Mouse (Mus musculus) forebrain, embryonic 14.5 days (tissue): Measurements from ENCODE around the gene Gemin5. TPM values are rescaled to one million over a fixed set of nuclear protein-coding genes. Genes with fewer than 3 reads are reported as not detected.

Experiments
- ATAC-seq: fragments of 200-750 bp; cut with Nextera tagmentation; 2 replicates; pipeline ENCODE4 v1.8.0; 2017; ENCODE audit warnings: mild to moderate bottlenecking, moderate library complexity
- DNase-seq: peaks from one replicate; pipeline ENCODE4 v3.0.0-alpha.2; 2015; ENCODE audit warnings: low spot score
- H3K27ac ChIP-seq: fragments of 300-500 bp; sonication (generic); 2 replicates; pipeline ENCODE4 v1.5.1; 2014; ENCODE audit warnings: low read depth, mild to moderate bottlenecking, control low read depth, low read length, moderate library complexity
- H3K27me3 ChIP-seq: fragments of 300-500 bp; sonication (generic); replicated peaks from 2 replicates; pipeline ENCODE4 v1.6.1; 2014; ENCODE audit warnings: low read length, control low read depth, mixed read lengths; ENCODE audit not compliant: control insufficient read depth, insufficient read depth
- H3K36me3 ChIP-seq: fragments of 300-500 bp; sonication (generic); 2 replicates; pipeline ENCODE4 v1.6.1; 2014; ENCODE audit warnings: low read length, control low read depth; ENCODE audit not compliant: control insufficient read depth, insufficient read depth
- H3K4me1 ChIP-seq: fragments of 300-500 bp; sonication (generic); 2 replicates; pipeline ENCODE4 v1.6.1; 2014; ENCODE audit warnings: antibody characterized with exemption, low read length, control low read depth; ENCODE audit not compliant: control insufficient read depth, insufficient read depth
- H3K4me2 ChIP-seq: fragments of 300-500 bp; sonication (generic); 2 replicates; pipeline ENCODE4 v1.6.1; 2014; ENCODE audit warnings: mild to moderate bottlenecking, control low read depth, low read length
- H3K4me3 ChIP-seq: fragments of 300-500 bp; sonication (generic); 2 replicates; pipeline ENCODE4 v1.5.1; 2014; ENCODE audit warnings: low read depth, low read length, control low read depth
- H3K9ac ChIP-seq: fragments of 300-500 bp; sonication (generic); 2 replicates; pipeline ENCODE4 v1.6.1; 2014; ENCODE audit warnings: mild to moderate bottlenecking, low read length, control low read depth, moderate library complexity
- H3K9me3 ChIP-seq: fragments of 300-500 bp; sonication (generic); replicated peaks from 2 replicates; pipeline ENCODE4 v1.6.1; 2016; ENCODE audit warnings: low read length, control low read depth, mixed read lengths; ENCODE audit not compliant: control insufficient read depth
- WGBS: fragments of 180-500 bp; shearing (Covaris S2); extraction: QIAGEN DNeasy Blood & Tissue Kit; methylation state at CpG from one replicate; pipeline ENCODE4 v1.1.7; 2014; 5-methylcytosine and 5-hydroxymethylcytosine counted together
- polyA plus RNA-seq: library from polyadenylated mRNA; unstranded; fragments of >200 nt; fragmentation: Nextera tagmentation; extraction: Ambion mirVana; gene quantifications from 2 replicates; pipeline ENCODE4 v1.2.1, GENCODE M21; 2014

The Gemin5 gene
- polyA plus RNA-seq, 1 experiment from 2014 or later, result 15.0 TPM

GRCm38 (mm10) chr11:58081716-58082115 is 86.6 kb downstream of the Gemin5 start:
- Histone ChIP-seq H3K9me3 (no peaks in the 10 kb centered on the region), H3K27me3 (no peaks in the 10 kb centered on the region), H3K4me3 (no peak overlapping the region), H3K9ac (no peak overlapping the region), H3K36me3 (no peaks in the 10 kb centered on the region), H3K4me1 (no peaks in the 10 kb centered on the region), H3K27ac (no peak overlapping the region), H3K4me2 (no peak overlapping the region)
- ATAC-seq (no peak), DNase-seq (no peak)
- WGBS, result 90% methylated on average over 6 of the region's 6 CpGs

DNA sequence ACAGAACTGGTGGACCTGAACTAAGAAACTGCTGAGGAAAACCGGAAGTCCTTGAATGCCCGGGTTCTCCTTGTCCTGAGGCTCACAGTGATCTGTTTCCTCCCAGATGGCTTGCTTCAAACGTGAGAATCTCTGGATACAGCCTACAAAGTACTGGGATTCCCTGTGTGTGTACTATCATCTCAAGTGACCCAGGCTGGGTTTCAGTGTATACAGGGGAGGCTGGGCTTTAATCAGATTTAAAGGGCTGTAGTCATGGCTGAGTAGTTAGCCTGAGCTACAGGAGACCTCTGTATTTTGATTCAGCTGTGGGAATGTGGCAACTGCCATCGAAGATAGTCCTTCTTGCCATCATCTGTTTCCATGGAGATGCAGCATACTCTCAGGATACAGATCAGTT is 91.1 kb downstream of the Gemin5 start:
- Histone ChIP-seq H3K4me1 (no peaks in the 10 kb centered on the region), H3K27ac (no peak overlapping the region), H3K36me3 (no peaks in the 10 kb centered on the region), H3K27me3 (no peaks in the 10 kb centered on the region), H3K4me2 (no peak overlapping the region), H3K9ac (no peak overlapping the region), H3K9me3 (no peaks in the 10 kb centered on the region), H3K4me3 (no peak overlapping the region)
- WGBS, result 75% methylated on average over 4 of the region's 4 CpGs
- ATAC-seq (no peak), DNase-seq (no peak)

DNA sequence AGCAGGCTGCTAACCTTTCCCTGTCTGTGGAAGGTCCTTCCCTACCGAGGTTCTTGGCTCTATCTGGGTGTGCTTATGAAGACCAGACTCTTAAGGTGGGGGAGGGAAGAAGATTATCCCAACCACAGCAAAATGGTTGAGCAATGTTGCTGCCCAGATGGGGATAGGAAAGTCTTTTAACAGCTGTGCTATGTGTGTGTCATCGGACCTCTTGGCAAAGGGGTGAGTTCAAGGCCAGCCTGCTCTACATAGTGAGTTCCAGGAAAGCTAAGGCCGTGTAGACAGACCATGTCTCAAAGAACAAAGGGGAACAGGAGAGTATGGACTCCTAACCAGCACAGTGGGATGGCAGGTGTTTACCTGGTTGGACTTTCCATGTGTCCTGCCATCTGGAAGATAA is 95.4 kb downstream of the Gemin5 start:
- H3K27me3 ChIP-seq, result no peaks in the 10 kb centered on the region
- H3K4me1 ChIP-seq, result no peaks in the 10 kb centered on the region
- DNase-seq (no peak), ATAC-seq (no peak)
- 81% methylated on average over 3 of the region's 3 CpGs for WGBS
- no peak overlapping the region for H3K9ac ChIP-seq
- no peaks in the 10 kb centered on the region for H3K36me3 ChIP-seq
- no peaks in the 10 kb centered on the region for H3K9me3 ChIP-seq
- no peak overlapping the region for H3K4me3 ChIP-seq
- no peak overlapping the region for H3K27ac ChIP-seq
- H3K4me2 ChIP-seq, result no peak overlapping the region

Other genes starting within 250 kb of the Gemin5 start
- 11.8 and 14.7 TPM in 2 replicates for gene Larp1, start 159.5 kb downstream of the Gemin5 start, polyA plus RNA-seq
- gene Gm12248, start 75.4 kb downstream of the Gemin5 start, polyA plus RNA-seq, result not detected in 2 replicates
- 136 and 146 TPM in 2 replicates for gene Cnot8, start 64.4 kb downstream of the Gemin5 start, polyA plus RNA-seq
- gene Mrpl22, start 3.1 kb upstream of the Gemin5 start, polyA plus RNA-seq, result 107 and 138 TPM in 2 replicates
- 1.4 and 1.6 TPM in 2 replicates for gene Igtp, start 31.0 kb upstream of the Gemin5 start, polyA plus RNA-seq
- 0.57 and 0.63 TPM in 2 replicates for gene Irgm2, start 31.1 kb upstream of the Gemin5 start, polyA plus RNA-seq
- not detected in 2 replicates for gene 4930438A08Rik, start 106.3 kb upstream of the Gemin5 start, polyA plus RNA-seq
- 13.1 and 14.2 TPM in 2 replicates for gene Zfp692, start 138.5 kb upstream of the Gemin5 start, polyA plus RNA-seq
- 38.8 and 45.4 TPM in 2 replicates for gene Zfp672, start 161.8 kb upstream of the Gemin5 start, polyA plus RNA-seq
- 29.5 and 43.3 TPM in 2 replicates for gene Sh3bp5l, start 162.2 kb upstream of the Gemin5 start, polyA plus RNA-seq
- 0.22 TPM in 1 of 2 replicates, not detected in the other for gene Lypd8, start 210.5 kb upstream of the Gemin5 start, polyA plus RNA-seq